Mouse (Mus musculus): ENCODE results near the gene Spns2.

Spns2 gene

GRCm38 (mm10) chr11:72501426-72502002, 11.8 kb upstream of the Spns2 start:
- DNase-seq (ENCODE audit: low read depth, low spot score): no peak

DNA sequence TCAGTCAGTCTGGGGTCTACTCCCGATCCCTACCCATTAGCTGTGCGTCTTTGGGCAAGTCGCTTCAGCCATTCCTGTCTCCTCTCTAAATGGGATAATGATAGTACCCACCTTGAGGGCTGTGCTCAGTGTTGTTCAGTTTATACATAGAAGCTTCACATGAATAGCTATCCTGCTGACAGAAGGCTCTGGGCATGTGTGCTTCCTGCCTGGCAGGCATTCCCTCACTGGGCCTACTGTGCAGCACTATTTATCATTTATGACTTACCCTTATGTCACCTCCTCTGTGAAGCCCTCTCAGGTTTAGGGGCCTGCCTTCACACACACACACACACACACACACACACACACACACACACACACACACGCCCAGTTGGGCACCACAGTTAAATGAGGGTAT, 10.4 kb upstream of the Spns2 start:
- DNase-seq (ENCODE audit: low read depth, low spot score): no peak

DNA sequence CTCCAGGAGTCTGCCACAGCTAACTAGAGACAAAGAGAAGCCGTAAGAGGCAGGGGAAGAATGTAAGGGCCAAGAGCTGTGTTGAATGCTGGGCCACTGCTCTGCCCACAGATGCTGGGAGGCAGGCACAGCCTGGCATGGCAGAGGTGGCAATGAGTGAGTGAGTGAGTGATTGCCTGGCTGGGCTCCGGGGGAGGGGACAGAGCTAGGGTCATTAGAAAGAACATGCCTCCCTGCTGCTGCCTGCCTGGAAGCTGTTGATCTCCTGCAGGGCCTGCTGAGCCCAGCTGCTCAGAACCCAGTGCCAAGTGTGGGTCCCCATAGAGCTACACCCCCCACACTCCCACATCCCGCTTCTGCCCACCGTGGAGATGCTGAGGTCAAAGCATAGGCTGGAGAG, 7.7 kb upstream of the Spns2 start:
- DNase-seq (ENCODE audit: low read depth, low spot score): no peak

GRCm38 (mm10) chr11:72496775-72497174, 7.1 kb upstream of the Spns2 start:
- DNase-seq (ENCODE audit: low read depth, low spot score): no peak

DNA sequence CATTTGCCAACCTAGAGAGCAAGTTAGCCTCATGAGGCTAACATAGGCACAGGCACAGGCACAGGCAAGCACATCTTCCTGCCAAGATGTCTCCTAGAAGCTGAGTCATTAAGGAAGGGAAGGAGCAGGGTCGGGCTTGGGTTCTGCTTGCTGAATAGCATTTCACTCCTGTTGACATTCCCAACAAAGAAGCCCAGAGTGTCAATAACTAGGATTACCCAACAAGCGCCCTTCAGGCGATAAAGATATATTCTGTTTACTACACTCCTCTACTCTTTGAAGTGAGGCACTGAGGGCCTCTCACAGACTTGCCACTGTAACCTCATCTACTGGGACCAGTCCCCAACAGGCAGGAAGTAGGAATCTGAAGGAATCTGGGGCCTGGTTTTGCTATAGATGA, 6.4 kb upstream of the Spns2 start:
- no peak for DNase-seq (ENCODE audit: low read depth, low spot score)

DNA sequence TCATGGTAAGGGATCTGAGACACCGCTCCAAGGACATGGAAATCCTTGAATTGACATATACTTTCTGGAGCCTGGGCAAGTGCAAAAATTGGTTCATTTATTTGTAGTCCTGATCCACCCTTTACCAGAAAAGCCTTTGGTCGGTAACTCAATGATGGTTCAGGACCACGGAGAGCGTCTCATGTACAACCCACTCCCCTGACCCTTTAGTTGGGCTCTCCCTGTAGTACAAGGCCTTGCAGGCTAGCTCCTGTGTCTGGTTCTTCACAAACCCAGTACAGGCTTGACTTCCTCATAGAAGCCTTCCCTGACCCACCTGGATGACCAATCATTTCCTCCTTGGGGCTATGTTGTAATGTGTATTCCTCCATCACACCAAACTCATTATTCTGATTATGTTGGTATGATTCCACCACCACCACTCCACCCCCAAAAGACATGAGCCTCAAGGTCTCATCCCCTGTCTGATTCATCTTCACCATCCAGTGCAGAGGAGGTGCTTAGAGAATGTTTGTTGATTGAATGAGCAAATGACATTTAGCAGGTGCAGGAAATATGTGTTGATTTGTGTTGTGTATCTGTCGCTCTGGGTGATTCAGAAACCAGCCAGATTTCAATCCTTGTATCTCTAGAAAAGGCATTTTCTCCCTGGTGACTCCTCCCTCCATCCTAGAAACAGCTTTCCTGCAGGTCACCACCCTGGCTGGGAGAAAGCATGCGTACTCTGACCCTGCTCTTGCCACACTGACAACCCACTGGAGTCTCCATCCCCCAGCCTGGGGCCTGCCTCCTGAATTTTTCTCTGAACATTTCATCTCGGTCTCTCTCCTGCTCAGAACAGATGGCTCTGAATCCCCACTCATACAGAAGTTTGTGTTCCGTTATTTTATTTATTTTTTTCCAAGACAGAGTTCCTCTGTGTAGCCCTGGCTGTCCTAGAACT, 4.6 kb upstream of the Spns2 start:
- DNase-seq (ENCODE audit: low read depth, low spot score): no peak

GRCm38 (mm10) chr11:72491130-72491960, 1.6 kb upstream of the Spns2 start:
- no peak for DNase-seq (ENCODE audit: low read depth, low spot score)

DNA sequence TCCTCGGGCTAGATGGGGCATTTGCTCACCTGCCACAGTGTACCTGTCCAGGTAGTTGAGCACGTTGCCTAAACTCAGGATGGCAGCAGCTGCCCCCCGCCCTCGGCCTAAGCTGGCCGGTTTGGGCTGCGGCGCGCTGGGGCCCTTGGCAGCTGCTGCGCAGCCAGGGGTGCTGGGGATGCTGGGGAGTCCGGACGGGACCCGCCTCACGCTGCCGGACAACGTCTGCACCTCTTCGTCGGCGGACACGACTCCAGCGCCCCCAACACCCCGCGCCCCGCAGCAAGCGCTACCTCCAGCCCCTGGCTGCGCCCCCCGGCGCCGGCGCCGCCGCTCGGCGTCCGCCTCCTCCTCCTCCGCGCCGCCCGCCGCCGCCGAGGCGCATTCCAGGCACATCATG, 307 bp downstream of the Spns2 start:
- no peak for DNase-seq (ENCODE audit: low read depth, low spot score)

- DNase-seq (ENCODE audit: low read depth, low spot score): peak; percentile 64
These were observed 892 bp downstream of the Spns2 start for GRCm38 (mm10) chr11:72488753-72489271.

- peak; percentile 71 for DNase-seq (ENCODE audit: low read depth, low spot score)
These were observed 2.0 kb downstream of the Spns2 start for GRCm38 (mm10) chr11:72487739-72488138.

DNA sequence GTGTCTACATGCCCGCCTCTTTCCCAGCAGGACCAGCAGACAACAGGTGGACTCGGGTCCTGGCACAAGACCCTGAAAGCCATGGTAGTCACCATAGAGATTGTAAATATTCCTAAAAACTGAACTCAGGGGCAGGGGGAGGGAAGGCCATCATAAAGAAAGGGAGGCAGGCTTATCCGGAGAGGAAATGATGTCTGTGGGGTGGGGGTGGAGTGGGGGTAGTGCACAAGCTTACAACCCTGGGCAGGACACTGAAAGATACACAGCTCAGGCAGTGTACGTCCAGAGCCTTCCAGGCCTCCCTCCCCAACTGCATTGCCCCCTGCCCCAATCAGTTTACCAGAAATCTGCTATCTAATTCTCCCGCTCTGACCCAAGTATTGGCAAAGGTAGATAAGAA, 2.5 kb downstream of the Spns2 start:
- no peak for DNase-seq (ENCODE audit: low read depth, low spot score)

GRCm38 (mm10) chr11:72485960-72486359, 3.7 kb downstream of the Spns2 start:
- DNase-seq (ENCODE audit: low read depth, low spot score): no peak

DNA sequence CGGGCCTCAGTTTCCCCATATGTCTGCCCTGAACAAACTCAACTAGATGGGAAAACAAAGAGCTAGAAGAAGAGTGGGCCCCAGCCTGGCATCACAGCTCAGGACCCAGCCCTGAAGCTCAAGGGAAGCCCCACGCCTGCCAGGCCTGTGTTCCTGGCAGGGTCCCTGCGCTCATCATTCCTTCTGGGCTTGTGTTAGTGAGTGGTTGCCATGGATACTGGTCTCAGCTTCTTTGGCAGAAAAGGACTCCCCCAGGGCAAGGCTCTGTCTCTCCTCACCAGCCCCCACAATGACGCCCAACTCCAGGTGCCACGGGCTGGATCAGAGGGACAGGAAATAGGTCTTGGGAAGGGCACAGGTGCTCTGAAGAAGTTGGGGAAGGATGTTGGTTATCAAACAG, 4.5 kb downstream of the Spns2 start:
- DNase-seq (ENCODE audit: low read depth, low spot score): no peak

DNA sequence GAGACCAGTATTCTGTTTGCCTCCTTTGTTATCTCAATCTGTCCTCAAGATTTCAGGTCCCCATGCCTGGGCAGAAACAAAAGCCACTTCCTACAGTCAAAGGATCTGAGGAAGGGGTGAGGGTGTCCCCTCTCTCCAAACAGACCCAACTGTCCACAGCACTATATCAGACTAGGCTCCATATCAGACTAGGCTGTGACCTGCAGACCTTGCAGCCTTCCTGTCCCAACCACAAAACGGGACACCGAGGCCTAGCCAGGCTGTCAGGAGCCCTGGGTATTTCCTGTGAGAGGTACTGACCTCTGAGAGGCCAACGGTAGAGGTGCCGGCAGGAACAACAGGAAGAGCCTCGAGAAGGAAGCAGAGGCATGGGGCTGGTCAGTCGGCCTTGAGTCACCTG, 5.2 kb downstream of the Spns2 start:
- no peak for DNase-seq (ENCODE audit: low read depth, low spot score)

GRCm38 (mm10) chr11:72481952-72482351, 7.8 kb downstream of the Spns2 start:
- DNase-seq (ENCODE audit: low read depth, low spot score): no peak

GRCm38 (mm10) chr11:72481313-72481712, 8.4 kb downstream of the Spns2 start:
- peak; percentile 63 for DNase-seq (ENCODE audit: low read depth, low spot score)

DNA sequence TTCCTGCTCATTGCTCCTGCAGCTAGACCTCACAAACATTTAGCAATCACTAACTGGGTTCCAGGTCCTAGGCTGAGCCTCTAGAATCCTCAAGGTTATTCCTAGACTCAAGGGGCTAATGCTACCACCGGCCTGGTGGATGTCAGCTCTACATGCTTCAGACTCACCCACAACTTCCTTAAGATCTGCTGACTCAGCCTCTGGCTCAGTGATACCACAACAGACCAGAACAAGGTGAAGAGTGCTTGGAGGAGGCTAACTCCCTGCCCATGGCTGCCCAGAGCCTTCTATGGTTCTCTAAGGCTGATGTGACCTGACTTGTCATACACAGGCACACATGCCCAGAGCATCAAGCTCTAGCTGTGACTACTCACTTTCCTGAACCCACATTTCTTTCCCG, 10.2 kb downstream of the Spns2 start:
- no peak for DNase-seq (ENCODE audit: low read depth, low spot score)

GRCm38 (mm10) chr11:72478228-72478627, 11.5 kb downstream of the Spns2 start:
- DNase-seq (ENCODE audit: low read depth, low spot score): no peak

DNA sequence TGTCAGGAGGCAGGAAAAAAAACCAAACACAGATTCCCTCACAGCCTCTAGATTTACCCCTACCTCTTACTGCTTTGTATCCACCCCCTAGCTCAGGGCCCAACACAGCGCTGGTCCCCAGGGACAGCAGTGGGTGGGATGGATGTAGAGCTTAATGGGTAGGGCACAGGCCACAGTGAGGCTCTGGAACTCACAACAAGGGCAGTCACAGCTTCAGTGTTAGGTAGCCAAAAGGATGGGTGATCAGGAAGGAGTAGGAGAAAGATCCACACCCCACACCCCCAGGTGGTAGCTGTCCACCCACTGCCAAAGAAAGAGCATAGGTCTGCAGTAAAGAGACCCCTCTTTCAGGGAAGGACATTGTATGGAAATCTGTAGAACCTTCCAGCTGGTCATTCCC, 12.1 kb downstream of the Spns2 start:
- DNase-seq (ENCODE audit: low read depth, low spot score): no peak

DNA sequence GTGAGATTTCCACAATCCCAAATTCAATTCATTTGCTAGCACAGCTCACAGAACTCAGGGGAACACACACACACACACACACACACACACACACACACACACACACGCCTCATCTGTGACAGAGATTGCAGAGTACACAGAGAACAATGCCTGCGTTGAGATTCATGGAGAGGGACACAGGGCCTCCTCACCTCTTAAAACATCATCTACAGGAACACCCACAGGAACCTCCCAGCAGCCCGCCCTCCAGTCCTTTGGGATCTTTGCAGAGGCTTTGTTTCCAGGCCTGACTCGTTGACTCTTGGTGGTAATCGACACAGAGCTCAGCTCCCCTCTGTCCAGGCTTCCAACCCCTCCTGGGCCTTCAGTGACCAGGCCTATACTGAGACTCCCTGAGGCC, 12.5 kb downstream of the Spns2 start:
- no peak for DNase-seq (ENCODE audit: low read depth, low spot score)

DNA sequence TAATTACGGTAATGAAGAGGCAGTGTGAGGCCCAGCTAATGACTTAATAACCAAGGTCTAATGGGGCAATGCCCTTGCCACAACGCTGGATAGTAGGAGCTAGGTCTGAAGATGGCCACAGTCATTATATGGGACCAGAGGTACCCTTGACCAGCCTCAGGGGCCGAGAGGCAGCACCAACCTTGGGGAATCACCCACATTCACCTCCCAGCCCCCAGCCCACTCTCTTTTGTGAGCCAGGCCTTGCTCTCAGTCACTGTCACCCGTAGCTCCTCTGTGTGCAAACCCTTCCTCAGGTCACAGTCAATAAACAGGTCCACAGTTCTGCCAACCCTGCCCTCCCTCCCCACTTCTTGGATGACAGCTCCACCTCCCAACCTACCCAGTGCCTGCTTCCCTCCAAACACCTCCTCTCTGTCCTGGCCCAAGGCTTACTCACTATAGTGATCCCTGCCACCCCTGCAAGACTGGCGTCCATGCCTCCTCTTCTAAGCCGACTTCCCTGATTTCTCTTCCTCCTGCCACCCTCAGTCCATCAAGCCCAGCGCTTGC, 13.6 kb downstream of the Spns2 start:
- peak; percentile 77 for DNase-seq (ENCODE audit: low read depth, low spot score)

DNA sequence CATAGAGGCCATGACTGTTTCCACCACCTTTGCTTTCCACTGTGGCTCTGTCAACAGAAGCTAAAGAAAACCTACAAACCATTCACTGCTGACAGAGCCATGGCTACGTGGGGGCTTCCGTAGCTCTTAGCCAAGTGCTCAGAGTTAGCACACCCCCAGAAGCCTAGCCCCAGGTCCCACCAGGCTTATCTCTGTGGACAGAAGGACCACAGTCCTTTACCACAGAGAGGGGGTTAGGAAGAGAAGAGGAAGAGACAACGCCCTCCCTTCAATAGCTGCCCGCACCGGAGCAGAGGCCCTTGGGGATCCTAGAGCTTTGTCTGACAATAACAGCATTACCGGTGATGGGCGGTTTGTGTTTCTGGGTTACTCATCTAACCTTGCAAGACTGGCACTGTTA, 14.3 kb downstream of the Spns2 start:
- DNase-seq (ENCODE audit: low read depth, low spot score): no peak

Measured in skeletal muscle tissue, adult 2 months (tissue).